Mouse (Mus musculus): Measurements from ENCODE around the gene Cpa3. TPM values are rescaled to one million over a fixed set of nuclear protein-coding genes. Genes with fewer than 3 reads are reported as not detected.

Gene Cpa3
- total RNA-seq, 2 experiments from 2014 or later = 8.1 to 12.6 TPM

Small RNA genes lying within 50 kb of the gene (microRNA-seq; reads per million reads assigned to microRNA genes)
- 1.6 reads per million for gene Mir7007

Other genes with a start within 250 kb of the Cpa3 start
- 10 to 100 TPM; 15.5 to 16.2 TPM for gene Hps3, start 206.9 kb downstream of the Cpa3 start, total RNA-seq (2021)
- 10 to 100 TPM; 21.9 to 27.4 TPM for gene Hltf, start 184.4 kb downstream of the Cpa3 start, total RNA-seq (2021)
- 10 to 100 TPM; 68.3 to 70.2 TPM for gene Gyg, start 86.9 kb downstream of the Cpa3 start, total RNA-seq (2021)
- gene Cpb1, start 33.6 kb upstream of the Cpa3 start, total RNA-seq (2021) = 100 to 1,000 TPM in 1 of 2 experiments, 1 to 10 TPM in 1; 6.5 to 375 TPM
- gene Agtr1b, start 125.0 kb upstream of the Cpa3 start, total RNA-seq (2021) = 10 to 100 TPM in 1 of 2 experiments, 1 to 10 TPM in 1; 9.1 to 10.3 TPM

All from adrenal gland, postnatal 4 days (tissue).